Mouse (Mus musculus): ENCODE data around the gene Esyt2.
"Not testable (repeated sequence)": the region's sequence is repeated elsewhere in the genome, so short reads cannot be mapped to it uniquely, and the experiment has no call there.

Esyt2 gene

DNA sequence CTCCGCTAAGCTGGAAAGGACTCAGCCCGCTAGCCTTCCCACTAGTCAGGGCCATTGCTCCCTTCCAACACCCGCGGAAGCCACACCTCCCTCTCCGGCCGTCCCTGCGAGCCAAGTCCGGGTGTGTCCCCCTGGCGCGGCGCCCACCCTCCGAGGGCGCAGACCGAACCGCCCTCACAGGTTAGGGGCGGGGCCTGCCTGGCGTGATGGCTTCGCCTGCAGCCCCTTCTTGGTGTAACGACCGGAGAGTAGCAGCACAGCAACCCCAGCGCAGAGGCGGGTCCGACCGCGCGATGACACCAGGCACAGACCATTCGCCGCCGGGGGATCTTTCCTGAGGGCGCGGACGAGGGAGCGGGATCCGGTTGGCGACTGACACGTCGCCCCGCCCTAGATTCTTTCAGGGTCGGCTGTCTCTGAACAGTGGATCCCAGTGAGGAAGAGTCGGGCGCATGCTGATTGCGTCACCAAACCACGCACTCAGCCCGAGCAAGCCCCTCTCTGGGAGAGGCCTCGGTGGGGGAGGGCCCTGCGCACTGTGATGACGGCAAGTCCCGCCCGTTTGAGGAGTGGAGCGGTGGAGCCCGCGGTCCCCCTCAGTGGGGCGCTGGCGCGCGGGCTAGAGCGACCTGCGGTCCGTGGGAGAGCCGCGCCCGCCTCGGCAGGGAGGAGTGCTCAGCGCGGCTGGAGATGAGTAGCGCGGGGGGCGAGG lies at the start of gene Esyt2:
Gene Esyt2, plus strand, starts transcription at position 544 of the 712 bp plus-strand sequence.
- DNase-seq (ENCODE audit: low read depth), result peak; percentile 100

DNA sequence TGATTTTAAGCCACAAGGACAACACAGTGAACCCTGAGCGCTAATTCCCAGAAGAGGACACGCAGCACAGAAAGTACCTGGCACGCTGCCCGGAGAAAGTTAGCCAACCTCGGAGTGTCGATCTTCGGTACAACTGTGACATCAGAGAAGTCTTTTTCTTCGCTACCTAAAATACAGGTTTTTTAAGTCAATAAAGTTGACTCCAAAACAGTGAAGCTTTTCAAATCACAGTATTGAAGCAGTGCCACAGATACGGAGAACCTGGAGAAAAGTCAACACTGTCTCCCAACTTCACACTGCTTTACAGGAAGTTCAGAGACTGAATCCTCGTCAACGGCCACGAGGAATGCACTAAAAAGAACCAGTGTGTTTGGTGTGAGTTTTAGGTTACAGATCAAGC lies 49.4 kb upstream of the Esyt2 start:
- no peak for DNase-seq (ENCODE audit: low read depth)

DNA sequence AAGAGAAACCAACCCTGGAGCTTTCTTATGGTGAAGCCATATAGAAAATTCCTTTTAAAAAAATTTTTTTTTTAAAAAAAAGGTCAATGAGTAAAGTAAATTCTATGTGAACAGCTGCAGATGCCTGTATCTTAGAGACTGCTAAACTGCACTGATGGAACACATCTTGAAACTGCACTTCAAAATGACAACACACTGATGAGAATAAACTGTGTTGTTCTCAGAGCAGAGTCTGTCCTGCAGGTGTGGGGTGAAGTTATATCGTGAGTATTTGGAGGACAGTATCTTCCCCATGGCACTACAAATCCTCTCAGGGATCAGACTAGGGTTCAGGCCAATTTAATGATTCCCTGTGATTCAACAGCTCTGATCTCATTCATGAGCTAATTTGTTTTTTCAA lies 48.9 kb upstream of the Esyt2 start:
- no peak for DNase-seq (ENCODE audit: low read depth)

- DNase-seq (ENCODE audit: low read depth), result peak; percentile 49
Measured at GRCm38 (mm10) chr12:116235356-116235755, 45.6 kb upstream of the Esyt2 start.

GRCm38 (mm10) chr12:116236658-116237057 lies 44.3 kb upstream of the Esyt2 start:
- DNase-seq (ENCODE audit: low read depth), result no peak

DNA sequence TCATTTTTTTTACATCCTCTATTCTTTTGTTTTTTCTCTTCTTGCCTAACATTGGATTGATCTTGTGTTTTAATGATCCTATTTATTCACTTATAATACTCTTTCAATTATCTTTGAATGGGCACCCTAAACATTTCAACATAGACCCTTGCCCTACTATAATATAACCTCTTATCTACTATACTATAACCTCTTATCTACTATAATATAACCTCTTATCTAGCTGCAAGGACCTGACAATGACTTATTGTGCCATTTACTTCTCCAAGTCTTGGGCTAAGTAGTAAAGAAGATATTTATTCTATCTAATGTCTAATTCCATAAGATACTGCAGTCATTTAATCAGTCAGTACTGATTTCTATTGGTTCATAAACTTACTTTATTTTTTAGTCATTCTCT lies 42.6 kb upstream of the Esyt2 start:
- no peak for DNase-seq (ENCODE audit: low read depth)

DNA sequence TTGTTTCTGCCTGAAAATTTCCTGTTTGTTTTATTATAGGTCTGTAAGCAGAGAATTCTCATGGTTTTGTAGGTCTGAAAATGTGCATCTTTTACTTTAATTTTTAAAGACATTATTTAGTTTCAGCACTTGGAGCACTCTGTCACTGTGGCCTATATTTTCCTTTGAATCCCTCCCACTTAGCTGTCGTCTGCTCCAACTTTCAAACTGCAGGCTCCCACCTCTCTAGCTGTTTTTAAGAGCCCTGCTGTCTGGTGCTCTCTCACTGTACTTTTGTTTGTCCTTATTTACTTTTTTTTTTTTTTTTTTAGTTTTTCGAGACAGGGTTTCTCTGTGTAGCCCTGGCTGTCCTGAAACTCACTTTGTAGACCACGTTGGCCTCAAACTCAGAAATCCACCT lies 42.2 kb upstream of the Esyt2 start:
- DNase-seq (ENCODE audit: low read depth), result no peak

DNA sequence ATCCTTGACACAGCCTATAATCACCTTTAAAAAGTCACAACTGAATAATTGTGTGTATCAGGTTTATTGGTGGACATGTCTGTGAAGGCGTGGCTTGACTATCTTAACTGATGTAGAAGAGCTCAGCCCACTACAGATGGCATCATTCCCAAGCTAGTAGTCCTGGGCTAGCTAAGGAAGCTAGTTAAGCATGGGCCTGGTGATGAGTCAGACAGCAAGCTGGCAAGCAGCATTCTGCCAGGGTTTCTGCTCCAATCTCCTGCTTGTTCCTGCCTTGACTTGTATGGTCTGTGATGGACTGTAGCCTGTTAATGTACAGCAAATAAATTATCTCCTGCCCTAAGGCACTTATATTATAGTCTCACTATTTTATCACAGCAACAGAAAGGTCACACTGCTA lies 36.4 kb upstream of the Esyt2 start:
- peak; percentile 52 for DNase-seq (ENCODE audit: low read depth)

DNA sequence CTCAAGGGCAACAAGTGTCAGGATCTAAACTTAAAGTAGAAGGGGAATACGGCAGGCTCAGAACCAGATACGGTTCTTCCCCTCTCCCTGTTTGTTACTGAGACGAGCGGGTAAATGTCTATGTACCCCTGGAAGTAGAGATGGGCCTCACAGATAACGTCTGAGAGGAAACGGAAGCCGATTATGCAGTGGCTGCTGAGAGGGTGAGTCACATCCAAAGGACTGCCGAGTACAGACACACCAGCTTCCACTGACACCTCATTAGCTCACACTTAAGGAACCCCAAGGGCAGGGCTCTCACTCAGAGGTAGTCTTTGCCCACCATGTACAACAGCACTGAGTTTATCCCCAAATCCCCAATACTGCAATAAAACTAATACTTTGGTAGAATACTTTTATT lies 26.3 kb upstream of the Esyt2 start:
- peak; percentile 90 for DNase-seq (ENCODE audit: low read depth)

GRCm38 (mm10) chr12:116255636-116256035 lies 25.4 kb upstream of the Esyt2 start:
- no peak for DNase-seq (ENCODE audit: low read depth)

DNA sequence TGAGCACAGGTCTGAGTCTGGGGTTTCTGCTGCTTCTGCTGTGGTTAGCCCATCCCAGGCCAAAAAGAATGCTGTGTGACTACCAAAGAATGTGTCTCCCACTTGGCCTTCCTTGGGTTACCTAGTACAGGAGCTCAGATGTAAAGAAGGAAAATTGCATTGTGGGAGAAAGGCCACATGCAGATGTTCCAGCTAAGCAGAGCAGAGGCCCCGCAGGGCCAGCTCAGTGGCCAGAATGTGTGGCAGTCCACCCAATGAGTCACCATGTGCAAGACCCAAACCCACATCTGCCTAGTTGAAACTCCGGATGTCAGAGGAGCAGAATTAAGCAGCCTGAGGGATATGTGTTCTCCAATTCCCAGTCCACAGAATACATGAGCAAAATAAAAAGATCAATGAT lies 22.7 kb upstream of the Esyt2 start:
- peak; percentile 67 for DNase-seq (ENCODE audit: low read depth)

- DNase-seq (ENCODE audit: low read depth), result peak; percentile 85
Measured at GRCm38 (mm10) chr12:116262555-116263341, 18.2 kb upstream of the Esyt2 start, which contains the start of gene Wdr60. Gene Wdr60 (minus strand): TSS chr12:116263022.

DNA sequence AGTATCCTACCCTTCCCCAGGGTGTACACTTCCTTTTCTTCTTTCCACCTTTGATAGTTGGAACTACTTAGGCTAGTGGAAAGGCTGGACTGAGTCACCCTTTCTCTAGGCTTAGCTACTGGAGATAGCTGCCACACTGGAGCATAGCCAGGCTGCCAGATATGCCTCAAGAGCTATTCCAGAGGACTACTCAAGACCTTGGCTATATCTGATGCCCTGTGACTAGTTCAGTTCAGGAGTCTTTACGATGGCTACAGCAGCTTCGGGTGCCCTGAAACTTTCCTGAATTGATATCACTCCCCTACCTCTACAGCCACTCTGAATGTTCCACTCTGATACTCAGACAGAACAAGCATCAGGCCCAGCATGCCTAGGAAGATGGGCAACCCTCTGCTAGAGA lies 16.2 kb upstream of the Esyt2 start:
- DNase-seq (ENCODE audit: low read depth), result no peak

DNA sequence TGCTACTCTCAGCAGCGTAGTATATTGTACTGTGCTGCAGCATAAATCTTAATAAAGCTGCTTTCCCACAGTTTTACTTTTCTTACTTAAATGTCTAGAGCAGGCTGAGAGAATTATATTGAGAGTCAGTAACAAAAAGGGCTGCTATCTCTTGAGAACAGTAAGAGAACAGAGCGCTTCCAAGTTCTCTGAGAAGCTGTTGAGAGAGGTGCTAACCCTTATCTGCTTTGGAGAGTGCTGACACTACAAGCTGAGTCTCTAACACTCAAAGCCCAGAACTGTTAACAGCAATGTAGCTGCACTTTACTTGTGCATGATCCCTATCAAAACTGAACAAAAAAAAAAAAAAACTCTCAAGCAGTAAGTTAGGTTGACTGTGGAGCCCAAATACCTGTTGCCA lies 15.7 kb upstream of the Esyt2 start:
- no peak for DNase-seq (ENCODE audit: low read depth)

DNA sequence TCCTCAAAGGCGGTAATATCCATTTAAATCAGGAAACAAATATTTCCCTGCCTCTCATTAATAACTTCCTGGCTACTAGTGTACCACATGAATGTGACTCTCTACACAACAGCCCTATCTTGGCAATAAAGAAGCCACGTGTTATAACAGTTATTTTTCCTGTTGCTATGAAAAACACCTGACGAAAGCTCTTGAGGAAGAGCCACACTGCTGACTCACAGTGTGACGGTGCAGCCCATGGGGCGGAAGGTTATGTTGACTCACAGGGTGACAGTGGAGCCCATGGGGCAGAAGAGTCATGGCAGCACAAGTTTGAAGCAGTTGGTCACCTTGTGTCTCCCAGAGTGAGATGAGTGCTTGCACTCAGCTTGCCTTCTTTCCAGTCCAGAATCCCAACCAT lies 11.5 kb upstream of the Esyt2 start:
- DNase-seq (ENCODE audit: low read depth), result peak; percentile 89

DNA sequence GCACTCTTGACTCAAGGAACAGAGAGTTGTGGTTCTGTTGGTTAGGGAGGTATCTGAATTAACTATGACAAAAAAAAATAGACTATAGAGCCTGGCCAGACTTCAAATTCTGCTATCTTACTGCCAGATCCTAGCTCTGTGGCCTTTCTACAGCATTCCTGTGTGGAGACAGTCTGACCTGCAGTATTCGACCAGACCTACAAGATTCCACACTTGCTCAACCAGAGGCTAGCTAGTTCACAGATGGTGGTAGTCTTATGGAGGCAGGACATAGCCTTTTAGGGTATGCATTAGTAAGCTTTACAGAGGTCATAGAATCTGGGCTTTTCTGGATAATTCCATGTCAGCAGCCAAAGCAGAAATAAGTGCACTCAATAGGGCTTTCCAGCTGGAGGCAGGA lies 10.5 kb upstream of the Esyt2 start:
- DNase-seq (ENCODE audit: low read depth), result no peak

DNA sequence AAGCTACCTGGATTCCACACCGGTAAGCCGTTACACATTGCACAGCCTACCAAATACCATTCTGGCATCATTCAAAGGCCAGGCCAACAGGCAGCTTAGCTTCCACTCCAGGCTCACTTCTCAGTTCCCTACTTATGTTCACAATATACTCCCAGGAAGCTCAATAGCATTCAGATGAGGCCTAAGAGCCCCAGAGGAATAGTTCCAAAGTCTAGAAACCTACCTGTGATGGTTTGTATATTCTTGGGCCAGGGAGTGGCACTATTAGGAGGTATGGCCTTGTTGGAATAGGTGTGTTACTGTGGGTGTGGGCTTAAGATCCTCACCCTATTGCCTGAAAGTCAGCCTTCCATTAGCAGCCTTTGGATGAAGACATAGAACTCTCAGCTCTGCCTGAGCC lies 9.9 kb upstream of the Esyt2 start:
- no peak for DNase-seq (ENCODE audit: low read depth)

DNA sequence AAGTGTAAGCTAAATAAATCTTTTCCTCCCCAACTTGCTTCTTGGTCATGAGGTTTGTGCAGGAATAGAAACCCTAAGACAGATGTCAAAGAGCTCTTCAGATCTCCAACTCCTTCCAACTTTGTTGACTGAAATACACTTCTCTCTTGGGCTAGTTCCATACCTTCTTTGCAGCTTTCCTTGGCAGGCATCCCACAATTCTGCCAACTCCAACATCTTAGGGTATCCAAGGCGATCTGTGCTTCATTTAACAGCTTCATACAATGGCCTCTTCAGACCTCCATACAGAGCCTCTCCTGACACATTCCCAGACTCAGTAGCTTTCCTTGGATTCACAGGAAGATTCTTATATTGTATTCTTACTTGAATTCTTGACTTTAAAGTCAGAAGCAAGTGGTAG lies 7.3 kb upstream of the Esyt2 start:
- no peak for DNase-seq (ENCODE audit: low read depth)

GRCm38 (mm10) chr12:116275086-116275485 lies 5.9 kb upstream of the Esyt2 start, which contains the start of gene Gm11027:
Gene Gm11027 (plus strand): TSS chr12:116275386.
- DNase-seq (ENCODE audit: low read depth), result not testable (repeated sequence)

DNA sequence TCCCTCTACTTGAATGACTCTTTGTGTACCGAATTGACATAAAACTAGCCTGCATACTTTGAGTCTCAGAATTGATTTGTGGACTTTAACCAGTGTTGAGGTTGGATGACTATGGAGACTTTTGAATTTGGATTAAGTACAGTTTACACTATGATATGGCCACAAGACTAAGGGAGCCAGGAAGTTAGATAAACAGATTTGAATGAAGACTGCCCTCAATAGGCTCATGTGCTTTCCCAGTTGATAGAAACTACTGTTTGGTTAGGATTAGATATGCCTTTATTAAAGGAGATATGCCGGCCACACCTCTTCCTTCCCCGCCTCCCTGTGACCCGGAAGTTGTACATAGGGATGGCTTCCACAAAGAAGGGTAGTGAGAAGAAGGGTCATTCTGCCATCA lies 5.4 kb upstream of the Esyt2 start:
- no peak for DNase-seq (ENCODE audit: low read depth)

DNA sequence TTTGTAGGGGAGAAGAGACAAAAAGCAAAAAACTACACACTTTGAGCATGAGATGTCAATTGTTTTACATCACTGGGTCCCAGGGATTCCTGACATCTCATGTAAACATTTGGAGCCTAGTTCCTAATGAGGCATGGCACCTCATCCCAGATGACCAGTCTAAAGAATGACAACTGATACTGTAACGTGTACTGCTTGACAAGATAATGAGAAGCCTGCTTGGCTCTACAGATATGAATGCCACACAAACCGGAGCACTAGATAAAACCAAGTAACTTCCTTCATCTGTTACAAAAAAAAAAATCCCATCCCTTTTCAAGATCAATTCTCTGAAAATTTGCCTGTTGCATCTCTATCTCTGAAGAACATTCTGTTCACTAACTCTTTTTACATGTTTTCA lies 4.0 kb upstream of the Esyt2 start:
- DNase-seq (ENCODE audit: low read depth), result no peak

DNA sequence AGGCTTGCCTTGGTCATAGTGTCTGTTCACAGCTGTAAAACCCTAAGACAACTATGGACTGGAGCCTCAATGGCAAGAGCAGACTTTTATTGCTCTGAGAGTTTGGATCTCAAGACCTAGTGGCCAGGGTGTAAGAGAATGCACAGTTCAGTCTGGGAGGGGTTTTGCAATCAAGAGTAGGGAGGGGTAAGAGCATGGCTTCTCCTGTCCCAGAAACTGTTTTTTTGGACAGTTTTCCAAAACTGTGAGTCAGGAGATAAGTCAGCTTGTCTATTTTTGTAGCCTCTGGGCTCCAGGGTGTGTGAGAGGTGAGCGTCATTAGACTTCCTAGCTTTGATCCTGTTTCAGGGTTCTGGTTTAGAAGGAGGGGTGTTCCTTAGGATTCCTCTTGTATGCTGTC lies 2.5 kb upstream of the Esyt2 start:
- DNase-seq (ENCODE audit: low read depth), result no peak

DNA sequence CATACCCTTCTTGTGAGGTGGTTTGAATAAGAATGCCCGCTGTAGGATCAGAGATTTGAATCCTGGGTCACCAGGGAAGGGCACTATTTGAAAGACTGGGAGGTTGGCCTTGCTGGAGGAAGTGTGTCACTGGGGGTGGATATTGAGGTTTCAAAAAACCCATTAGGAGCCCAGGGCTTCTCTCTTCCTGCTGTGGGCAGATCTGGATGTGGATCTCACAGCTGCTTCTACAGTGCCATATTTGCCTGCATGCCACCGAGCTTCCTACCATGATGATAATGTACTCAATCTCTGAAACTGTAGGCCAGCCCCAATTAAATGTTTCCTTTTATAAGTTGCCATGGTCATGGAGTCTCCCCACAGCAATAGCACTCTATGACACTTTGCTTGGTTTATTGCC lies 1.8 kb upstream of the Esyt2 start:
- peak; percentile 62 for DNase-seq (ENCODE audit: low read depth)
